Mouse (Mus musculus) brain, embryonic 14.5 days (tissue): ENCODE results near the gene C2.

Experiments used
- CTCF ChIP-seq: fragments of 200-500 bp; IDR thresholded peaks from 2 replicates; pipeline ENCODE4 v1.5.1; 2012; ENCODE audit warnings: inconsistent platforms, mild to moderate bottlenecking, moderate library complexity, borderline replicate concordance; ENCODE audit not compliant: insufficient read depth, insufficient read length; ENCODE audit errors: extremely low read depth
- POLR2A ChIP-seq: fragments of 200-500 bp; IDR thresholded peaks from 2 replicates; pipeline ENCODE4 v1.6.1; 2012; ENCODE audit warnings: mild to moderate bottlenecking, inconsistent platforms, borderline replicate concordance; ENCODE audit not compliant: poor library complexity, insufficient read depth, insufficient read length, severe bottlenecking; ENCODE audit errors: extremely low read depth

GRCm38 (mm10) chr17:34941344-34942041 is 43.4 kb upstream of the C2 start:
- TF ChIP-seq CTCF = no peak
- no peak for TF ChIP-seq POLR2A
